ENCODE assay signal across 11 mouse cellular contexts in genomic region chr2:143851354-143852221, GRCm38 (mm10). TPM values are rescaled to one million over a fixed set of nuclear protein-coding genes. Genes with fewer than 3 reads are reported as not detected.
DNase-seq lines count a peak whose midpoint lies in the region; ATAC-seq and TF ChIP-seq lines count a peak whose summit lies in the region.
"Had no signal": no experiment of that assay in that cellular context is flagged by ENCODE, and none has a peak within 500 bp of the region (broad histone marks: within the 10 kb centered on the region; RNA-seq: fewer than 3 reads in every experiment).

No protein-coding gene starts in this region.

- 0 out of 2 replicates have a peak overlapping the region, but pooled peaks have one; percentile 28 for H3K27ac ChIP-seq in hindbrain, embryonic 14.5 days
- H3K27ac ChIP-seq in hindbrain, embryonic 11.5 days (ENCODE audit: low read depth, low read length), result no peak overlapping the region
- peak overlapping the region; percentile 51; the same call in 1 of the 2 replicates for H3K27ac ChIP-seq in layer of hippocampus, adult 2 months
- H3K27ac ChIP-seq: midbrain, embryonic 12.5 days had no signal

- no peak overlapping the region for H3K9ac ChIP-seq in hindbrain, embryonic 14.5 days
- no peak overlapping the region for H3K9ac ChIP-seq in hindbrain, embryonic 11.5 days (ENCODE audit: low read depth, low read length)
- H3K9ac ChIP-seq: midbrain, embryonic 12.5 days had no signal

- no peak for TF ChIP-seq CTCF in layer of hippocampus, adult 2 months (conservative IDR thresholded peaks at IDR 0.05)

- no peak overlapping the region for H3K4me3 ChIP-seq in hindbrain, embryonic 14.5 days (replicated peaks; ENCODE audit: low read length)
- H3K4me3 ChIP-seq in hindbrain, embryonic 11.5 days (ENCODE audit: low read depth, low read length), result no peak overlapping the region
- no peak overlapping the region for H3K4me3 ChIP-seq in layer of hippocampus, adult 2 months
- H3K4me3 ChIP-seq: erythroblast, embryonic 14.5 days; midbrain, embryonic 12.5 days had no signal

- no peaks in the 10 kb centered on the region for H3K9me3 ChIP-seq in hindbrain, embryonic 14.5 days (ENCODE audit: control insufficient read depth, low read length)
- no peaks in the 10 kb centered on the region for H3K9me3 ChIP-seq in hindbrain, embryonic 11.5 days (ENCODE audit: control insufficient read depth, low read length)
- H3K9me3 ChIP-seq: midbrain, embryonic 12.5 days had no signal

- H3K36me3 ChIP-seq in hindbrain, embryonic 14.5 days (replicated peaks; ENCODE audit: control insufficient read depth, insufficient read depth), result no peaks in the 10 kb centered on the region
- H3K36me3 ChIP-seq in hindbrain, embryonic 11.5 days (ENCODE audit: control insufficient read depth, insufficient read depth, low read length), result no peaks in the 10 kb centered on the region
- H3K36me3 ChIP-seq: midbrain, embryonic 12.5 days had no signal

- no peak overlapping the region for H3K4me2 ChIP-seq in hindbrain, embryonic 14.5 days (replicated peaks)
- H3K4me2 ChIP-seq in hindbrain, embryonic 11.5 days (replicated peaks; ENCODE audit: low read depth, low read length), result no peak overlapping the region
- H3K4me2 ChIP-seq: midbrain, embryonic 12.5 days had no signal

- no peaks in the 10 kb centered on the region for H3K27me3 ChIP-seq in hindbrain, embryonic 14.5 days (ENCODE audit: control insufficient read depth, insufficient read depth, low read length)
- no peaks in the 10 kb centered on the region for H3K27me3 ChIP-seq in hindbrain, embryonic 11.5 days (ENCODE audit: control insufficient read depth, insufficient read depth, low read length)
- H3K27me3 ChIP-seq: midbrain, embryonic 12.5 days had no signal

- peak; percentile 11 for DNase-seq in cerebellum, adult 8-10 months
- DNase-seq in cerebellum, adult 18-20 months, result no peak
- DNase-seq in hindbrain, embryonic 14.5 days (ENCODE audit: low spot score), result no peak
- no peak for DNase-seq in hindbrain, embryonic 11.5 days (ENCODE audit: low spot score)
- DNase-seq in brain, embryonic 18.5 days (ENCODE audit: low read depth, low spot score), result peak; percentile 47
- peak; percentile 14 to 55 for DNase-seq in layer of hippocampus, adult 2 months (ENCODE audit: low spot score in 2 of 2)
- DNase-seq in ovary, postnatal 36 days (ENCODE audit: low spot score), result no peak
- no peak for DNase-seq in retina, embryonic 14.5 days (ENCODE audit: low spot score)
- DNase-seq: thymus, adult 2 months had no signal

- 70% methylated on average over 12 of the region's 12 CpGs for WGBS in hindbrain, embryonic 14.5 days
- 83% methylated on average over 12 of the region's 12 CpGs for WGBS in hindbrain, embryonic 11.5 days

- peak; percentile 53; the same call in 1 of the 2 replicates for ATAC-seq in hindbrain, embryonic 14.5 days (ENCODE audit: low FRiP score)
- no peak for ATAC-seq in hindbrain, embryonic 11.5 days (ENCODE audit: low FRiP score)

- no peaks in the 10 kb centered on the region for H3K4me1 ChIP-seq in hindbrain, embryonic 14.5 days (replicated peaks; ENCODE audit: control insufficient read depth, insufficient read depth, low read length)
- no peaks in the 10 kb centered on the region for H3K4me1 ChIP-seq in hindbrain, embryonic 11.5 days (replicated peaks; ENCODE audit: control insufficient read depth, insufficient read depth, low read length)

RNA-seq across cellular contexts. Expression of gene Bfsp1, which starts 11.4 kb away (rescaled TPM):
- 1.8 and 2.1 TPM in 2 replicates for polyA plus RNA-seq in hindbrain, embryonic 14.5 days (2014; fragmentation: Nextera tagmentation; extraction: Ambion mirVana)
- 0.79 and 0.85 TPM in 2 replicates for polyA plus RNA-seq in hindbrain, embryonic 11.5 days (2014; fragmentation: Nextera tagmentation; extraction: Ambion mirVana)
- 1 to 10 TPM in 1 of 2 experiments, under 1 TPM in 1; 0.61 to 1.1 TPM for total RNA-seq in layer of hippocampus, adult 2 months (2021)
- polyA plus RNA-seq: erythroblast, embryonic 14.5 days had no signal

Comparison
In these comparisons a context has a peak if more than half of its experiments do, and no peak if none do; other contexts are left out.
1. DNase-seq: peak in cerebellum, adult 8-10 months (single experiment), brain, embryonic 18.5 days (single experiment) and layer of hippocampus, adult 2 months (2 of 2); none in cerebellum, adult 18-20 months (0 of 2), hindbrain, embryonic 14.5 days (single experiment), hindbrain, embryonic 11.5 days (single experiment), ovary, postnatal 36 days (single experiment) and retina, embryonic 14.5 days (single experiment).